Mouse (Mus musculus) heart, postnatal 10 days (tissue): ENCODE results near the gene Tnfrsf11a. TPM values are rescaled to one million over a fixed set of nuclear protein-coding genes. Genes with fewer than 3 reads are reported as not detected.
A peak's percentile ranks its signal among the peaks of the same experiment; 100 is the strongest.

Experiments
- DNase-seq, 2 experiments: peaks; one replicate each; pipeline ENCODE4 v3.0.0; 2021
- intact Hi-C: fragments of 180-260 bp; cut with DNase I; formaldehyde crosslinking; loops from one replicate; pipeline ENCODE4 v1.15.1; 2025
- total RNA-seq, 2 experiments: library from RNA; stranded (reverse); gene quantifications; 2 replicates each; pipeline ENCODE4 v1.2.3; 2021

Gene Tnfrsf11a
- total RNA-seq, 2 experiments from 2014 or later = 1.9 to 2.1 TPM

DNA sequence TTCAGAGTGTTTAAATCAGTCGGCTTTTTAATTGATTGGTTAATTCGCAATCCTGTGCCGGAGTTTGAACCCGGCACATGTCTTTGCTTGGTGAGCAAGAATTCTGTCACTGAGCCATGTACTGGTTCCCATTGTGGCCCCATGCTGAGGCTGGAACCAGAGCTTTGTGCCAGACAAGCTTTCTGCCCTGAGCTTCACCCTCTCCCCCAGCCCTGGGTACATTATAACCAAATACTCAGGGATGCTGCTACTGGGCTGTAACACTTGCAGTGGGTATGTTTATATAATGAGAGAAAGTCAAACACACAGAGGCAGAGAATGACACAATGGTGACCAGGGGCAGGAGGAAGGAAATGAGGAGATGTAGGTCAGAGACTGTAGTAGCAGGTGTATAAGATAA lies 43.8 kb downstream of the Tnfrsf11a start:
- intact Hi-C loops = no loop called here
- DNase-seq = no peak

DNA sequence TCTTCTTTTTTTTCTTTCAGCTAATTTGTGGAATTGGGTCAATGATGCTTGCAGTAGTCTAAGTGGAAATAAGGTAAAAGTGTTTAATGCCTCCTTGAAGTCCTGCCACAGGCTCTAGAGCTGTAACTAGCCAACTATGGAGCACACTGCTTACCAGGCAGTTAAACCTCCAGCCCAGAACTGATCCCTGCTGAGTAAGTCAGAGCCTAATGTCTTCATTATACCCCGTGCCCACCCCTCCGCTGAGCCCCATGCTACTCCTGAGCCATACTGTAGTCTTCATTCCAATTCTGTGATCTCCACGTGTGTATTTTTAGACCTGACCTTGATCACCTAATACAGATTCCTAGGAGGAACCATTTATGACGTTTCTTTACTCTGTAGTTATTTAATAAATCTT lies 44.5 kb downstream of the Tnfrsf11a start:
- DNase-seq = no peak
- intact Hi-C loops = no loop called here

- intact Hi-C loops = no loop called here
- no peak for DNase-seq
Observed at GRCm38 (mm10) chr1:105827374-105827773, 46.9 kb downstream of the Tnfrsf11a start.

DNA sequence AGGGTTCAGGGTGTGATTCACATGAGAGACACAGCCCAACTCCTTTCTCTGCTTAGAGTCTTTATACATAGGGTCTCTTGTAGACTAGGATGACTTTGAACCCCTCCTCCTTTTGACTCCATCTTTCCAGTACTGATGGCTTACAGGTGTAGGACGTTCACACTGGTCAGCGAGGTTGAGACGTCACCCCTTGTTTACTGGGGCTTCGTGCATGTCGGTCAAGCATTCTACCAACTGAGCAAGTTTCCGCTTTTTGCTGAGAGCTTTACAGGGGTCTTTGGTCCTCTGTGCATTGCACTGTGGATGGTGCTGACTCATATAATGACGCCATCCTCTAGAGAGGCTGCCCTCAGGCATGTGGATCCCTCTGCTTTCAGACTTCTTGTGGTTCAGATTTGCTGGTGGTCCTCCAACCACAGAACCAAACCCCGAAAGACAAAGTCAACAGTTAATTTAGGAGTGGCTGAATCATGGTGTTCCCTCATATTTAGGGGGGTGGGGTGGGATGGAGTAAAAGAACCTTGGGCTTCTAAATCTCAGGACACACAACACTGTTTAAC lies 47.3 kb downstream of the Tnfrsf11a start:
- DNase-seq = no peak
- intact Hi-C loops = no loop called here

DNA sequence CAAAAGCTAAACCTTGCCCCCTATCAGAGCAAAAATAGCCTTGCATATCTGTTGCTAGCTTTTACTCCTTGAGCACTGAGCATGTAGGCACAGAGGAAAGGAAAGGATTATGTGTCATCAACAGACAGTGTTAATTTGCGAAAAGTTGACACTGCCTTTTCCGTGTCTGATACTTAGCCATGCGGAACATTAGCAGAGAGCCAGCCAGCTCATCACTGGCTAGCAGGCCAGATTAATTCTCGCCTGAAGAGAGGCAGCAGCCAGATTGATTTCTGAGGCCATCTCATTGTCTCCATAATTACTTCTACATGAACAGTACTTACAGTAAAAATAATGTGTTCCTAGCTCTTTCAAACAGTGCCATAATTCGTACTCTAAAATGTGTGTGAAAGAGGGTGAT lies 48.7 kb downstream of the Tnfrsf11a start:
- intact Hi-C loops = no loop called here
- no peak for DNase-seq

DNA sequence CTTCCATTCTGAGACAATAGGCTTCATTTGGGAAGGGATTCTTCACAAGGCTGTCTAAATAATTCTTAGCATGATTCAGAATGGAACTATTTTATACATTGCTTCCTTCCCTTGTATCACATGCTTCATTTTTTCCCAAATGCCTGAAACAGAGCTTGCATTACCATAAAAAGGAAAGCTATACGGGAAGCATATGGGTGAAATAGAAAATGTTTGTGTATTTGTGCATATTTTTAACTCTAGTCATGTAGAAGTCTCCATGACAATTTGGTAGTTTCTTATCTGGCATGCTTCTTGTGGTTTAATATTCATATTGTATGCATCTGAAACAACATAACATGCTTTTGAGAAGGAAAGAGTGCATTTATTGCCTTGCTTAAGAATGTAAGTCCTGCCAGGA lies 52.3 kb downstream of the Tnfrsf11a start:
- intact Hi-C loops = no loop called here
- DNase-seq = no peak

DNA sequence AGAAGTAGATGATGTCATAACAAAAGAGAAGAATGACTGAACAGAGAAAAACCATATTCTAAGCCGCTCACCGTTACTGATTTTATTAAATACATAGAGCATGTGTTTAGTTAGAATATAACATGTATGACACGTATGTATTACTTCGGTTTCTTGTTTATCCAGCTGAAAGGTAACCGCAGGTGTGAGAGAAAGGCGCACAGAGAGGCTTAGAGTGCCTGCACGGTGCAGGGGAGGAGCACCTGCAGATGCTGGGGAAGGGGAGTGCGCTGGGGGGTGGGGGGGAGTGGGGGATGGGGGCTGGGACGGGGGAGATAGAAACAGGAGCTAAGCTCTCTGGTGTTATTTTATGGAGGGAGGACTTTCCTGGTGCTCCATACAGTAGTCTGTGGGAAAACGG lies 62.4 kb downstream of the Tnfrsf11a start:
- intact Hi-C loops = no loop called here

DNA sequence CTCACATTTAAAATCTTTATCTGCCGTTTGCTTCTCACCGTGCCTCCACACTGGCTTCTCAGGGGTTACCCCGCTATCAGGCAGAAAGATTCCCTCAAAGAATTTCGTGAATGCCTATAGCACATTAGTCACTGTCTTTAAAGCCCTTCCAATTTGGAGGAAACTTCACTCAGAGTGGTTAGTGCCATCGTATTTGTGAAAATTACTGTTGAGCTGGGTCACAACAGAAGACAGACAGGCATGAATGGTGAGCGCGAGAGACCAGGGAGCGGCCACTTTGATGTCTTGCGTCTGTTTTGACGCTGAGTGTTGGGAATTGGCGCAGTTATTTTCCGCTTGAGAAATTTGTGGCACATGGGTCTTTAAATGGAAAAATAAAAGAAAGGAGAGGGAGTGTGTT lies 62.9 kb downstream of the Tnfrsf11a start:
- no peak for DNase-seq
- intact Hi-C loops = no loop called here

More for the DNA sequence above, 62.4 kb downstream of the Tnfrsf11a start:
- no peak for DNase-seq

DNA sequence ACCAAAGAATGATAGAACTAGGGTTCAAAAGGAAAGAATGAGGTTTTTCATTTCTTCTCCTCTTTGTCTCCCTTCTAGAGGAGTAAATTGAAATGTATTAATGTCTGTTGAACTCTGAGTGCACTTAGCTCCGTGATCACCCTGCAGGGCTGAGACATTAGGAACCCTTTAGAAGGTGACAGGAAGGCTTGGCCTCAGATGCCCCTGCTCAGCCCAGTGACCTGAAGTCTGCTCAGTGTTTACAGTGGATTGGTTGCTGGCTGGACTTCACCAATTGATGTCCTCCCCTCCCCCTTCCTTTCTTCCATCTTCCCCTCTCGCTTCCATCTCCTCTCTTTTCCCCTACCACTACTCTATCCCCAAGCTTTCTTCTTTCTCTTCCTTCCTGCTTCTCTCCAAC lies 63.3 kb downstream of the Tnfrsf11a start:
- DNase-seq = no peak
- intact Hi-C loops = no loop called here

DNA sequence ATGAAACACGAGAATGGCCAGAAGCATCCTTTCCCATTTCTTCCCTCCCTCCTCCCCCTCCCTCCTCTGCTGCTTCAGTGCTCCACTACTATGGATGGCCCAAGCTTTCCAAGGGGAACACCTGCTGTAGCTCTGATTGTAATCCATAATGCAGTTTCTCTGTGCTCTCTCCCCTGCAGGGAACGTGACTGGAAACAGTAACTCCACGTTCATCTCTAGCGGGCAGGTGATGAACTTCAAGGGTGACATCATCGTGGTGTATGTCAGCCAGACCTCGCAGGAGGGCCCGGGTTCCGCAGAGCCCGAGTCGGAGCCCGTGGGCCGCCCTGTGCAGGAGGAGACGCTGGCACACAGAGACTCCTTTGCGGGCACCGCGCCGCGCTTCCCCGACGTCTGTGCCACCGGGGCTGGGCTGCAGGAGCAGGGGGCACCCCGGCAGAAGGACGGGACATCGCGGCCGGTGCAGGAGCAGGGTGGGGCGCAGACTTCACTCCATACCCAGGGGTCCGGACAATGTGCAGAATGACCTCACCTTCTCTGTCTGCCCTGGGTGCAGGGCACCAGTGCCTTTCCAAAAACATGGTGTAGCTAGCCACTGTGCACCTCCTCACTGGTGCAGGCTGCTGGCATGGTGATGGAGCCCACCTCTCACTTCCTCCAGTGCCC lies 64.0 kb downstream of the Tnfrsf11a start:
- intact Hi-C loops = no loop called here
- no peak for DNase-seq

GRCm38 (mm10) chr1:105846431-105846830 lies 65.9 kb downstream of the Tnfrsf11a start:
- no peak for DNase-seq
- intact Hi-C loops = no loop called here

DNA sequence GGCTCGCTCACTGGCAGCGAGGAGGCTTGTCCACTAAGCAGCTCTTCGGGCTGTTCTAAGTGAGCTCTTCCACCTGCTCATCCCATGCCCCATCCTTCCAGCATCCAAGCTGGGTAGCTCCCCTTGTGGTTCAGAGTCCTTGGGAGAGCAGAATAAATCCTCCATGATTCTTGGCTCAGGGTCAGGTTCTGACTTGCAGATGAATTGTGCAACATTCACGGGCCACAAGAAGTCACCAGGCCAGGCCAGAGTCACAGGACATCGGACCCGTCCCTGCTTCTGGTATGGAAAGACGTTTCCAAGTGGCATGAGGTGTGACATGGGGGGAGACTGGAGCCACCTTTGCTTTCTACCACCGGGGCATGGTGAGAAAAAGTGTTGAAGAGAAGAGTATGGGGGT lies 68.3 kb downstream of the Tnfrsf11a start:
- DNase-seq = no peak

GRCm38 (mm10) chr1:105851341-105851740 lies 70.8 kb downstream of the Tnfrsf11a start:
- intact Hi-C loops = no loop called here
- no peak for DNase-seq

More for the DNA sequence above, 68.3 kb downstream of the Tnfrsf11a start:
- intact Hi-C loops = no loop called here

GRCm38 (mm10) chr1:105859740-105860139 lies 79.2 kb downstream of the Tnfrsf11a start:
- intact Hi-C loops = no loop called here
- DNase-seq = no peak

DNA sequence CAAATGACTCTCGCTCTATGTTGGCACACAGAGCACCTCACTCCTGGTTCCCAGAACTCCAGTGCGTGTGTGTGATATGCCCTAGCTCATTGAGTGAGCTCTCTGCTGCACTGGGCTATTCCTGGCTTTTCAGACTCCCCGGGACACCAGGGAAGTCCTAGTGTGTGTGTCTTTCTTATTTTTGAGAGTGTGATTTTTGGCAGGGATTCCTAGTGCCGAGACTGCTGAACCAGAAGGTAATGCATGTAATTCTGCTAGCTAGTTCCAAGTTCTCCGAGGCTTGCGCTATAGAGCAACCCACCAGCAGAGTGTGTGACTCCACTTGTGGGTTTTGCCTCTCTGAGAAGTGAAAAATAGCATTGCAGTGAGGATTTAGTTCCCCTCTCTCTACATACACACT lies 96.1 kb downstream of the Tnfrsf11a start:
- DNase-seq = peak; percentile 10 to 27
- intact Hi-C loops = no loop called here

- intact Hi-C loops = no loop called here
- no peak for DNase-seq
Observed at GRCm38 (mm10) chr1:105877808-105878207, 97.3 kb downstream of the Tnfrsf11a start.

GRCm38 (mm10) chr1:105878416-105878815 lies 97.9 kb downstream of the Tnfrsf11a start:
- intact Hi-C loops = no loop called here

DNA sequence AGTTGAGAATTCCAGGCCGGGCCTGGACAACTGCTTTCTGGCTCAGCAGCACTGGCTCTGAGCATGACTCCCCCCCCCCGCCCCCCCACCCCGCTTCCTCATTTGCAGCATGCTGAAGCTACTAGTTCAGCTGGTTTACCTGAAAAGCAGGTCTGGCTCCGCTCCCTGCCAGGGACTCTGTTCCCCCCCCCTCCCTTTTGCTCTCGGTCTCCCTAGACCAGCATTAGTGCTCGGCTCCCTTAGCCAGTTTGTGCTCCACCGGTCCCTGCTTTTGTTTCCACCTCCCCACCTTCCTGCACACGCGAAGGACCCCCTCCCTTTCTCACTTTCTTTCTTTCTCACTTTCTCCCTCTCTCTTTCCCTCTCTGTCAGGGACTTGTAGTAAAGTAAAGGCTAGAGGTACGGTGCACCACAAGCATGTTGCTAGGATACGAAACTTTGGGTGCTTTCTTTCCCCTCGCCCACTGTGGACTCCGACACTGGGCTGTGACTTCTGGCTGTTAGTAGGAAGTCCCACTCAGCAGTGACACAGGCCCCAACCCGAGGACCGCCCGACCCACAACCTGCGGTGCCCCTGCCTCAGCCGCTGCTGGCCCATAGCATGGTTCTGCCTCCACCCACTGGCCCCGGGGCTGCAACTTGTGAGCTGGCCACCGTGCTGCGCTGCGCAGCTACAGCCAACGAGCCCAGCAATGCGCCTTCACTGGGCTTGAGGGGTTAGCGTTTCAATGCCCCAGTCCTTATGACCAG lies 100.2 kb downstream of the Tnfrsf11a start:
- DNase-seq = no peak
- intact Hi-C loops = no loop called here

More at GRCm38 (mm10) chr1:105878416-105878815, 97.9 kb downstream of the Tnfrsf11a start:
- no peak for DNase-seq

DNA sequence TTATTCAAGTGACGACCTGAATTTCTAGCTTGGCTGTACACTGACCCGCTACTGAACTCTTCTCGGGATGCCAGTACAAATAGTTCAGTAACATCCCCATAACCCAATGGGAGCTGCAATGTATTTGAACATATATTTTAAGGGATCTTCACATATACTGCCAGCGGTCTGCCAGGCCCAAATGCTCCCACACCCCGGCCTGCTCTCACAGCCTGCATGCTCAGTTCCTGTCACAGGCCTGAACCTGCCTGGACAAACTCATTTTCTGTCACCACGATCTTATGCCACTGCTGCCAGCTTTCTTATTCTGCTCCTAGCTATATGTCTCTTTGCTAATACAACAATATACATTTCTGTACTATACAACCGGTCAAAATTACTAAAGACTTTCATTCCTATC lies 100.9 kb downstream of the Tnfrsf11a start:
- intact Hi-C loops = no loop called here
- DNase-seq = no peak

DNA sequence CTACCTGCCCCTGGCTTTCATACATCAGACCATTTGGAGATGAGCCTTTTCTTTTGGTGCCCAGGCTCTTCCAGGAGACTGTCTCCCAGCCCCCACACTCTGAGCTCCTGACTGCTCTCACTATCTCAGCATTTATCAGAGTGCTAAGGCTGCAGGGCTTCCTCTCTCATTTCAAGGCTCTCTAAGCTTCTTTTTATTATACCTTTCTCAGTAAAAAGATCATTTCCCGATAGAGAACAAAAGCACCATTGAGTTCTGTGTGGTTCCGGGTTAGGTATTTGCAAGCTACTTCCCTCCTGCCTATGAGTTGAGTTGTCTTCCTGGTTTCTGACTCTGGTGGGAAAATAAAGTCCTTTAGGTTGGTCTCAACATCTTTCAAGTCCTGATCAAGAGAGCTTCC lies 103.0 kb downstream of the Tnfrsf11a start:
- intact Hi-C loops = no loop called here

DNA sequence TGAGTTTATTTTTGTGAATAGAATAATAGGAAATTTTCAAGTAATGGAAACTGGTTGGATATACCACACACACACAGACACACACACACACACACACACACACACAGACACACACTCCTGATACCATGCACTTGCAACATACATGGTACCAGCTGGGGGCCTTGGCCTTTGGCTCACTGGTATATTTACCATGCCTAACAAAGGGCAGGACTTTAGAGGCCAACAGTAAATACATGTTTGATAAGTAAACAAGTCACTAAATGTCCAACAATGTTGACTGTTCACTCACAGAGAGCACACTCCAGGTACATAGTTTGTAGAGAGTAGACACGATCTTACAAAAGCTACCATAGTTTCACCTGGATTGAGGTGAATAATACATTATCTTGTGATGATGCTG lies 104.6 kb downstream of the Tnfrsf11a start:
- intact Hi-C loops = no loop called here
- DNase-seq = no peak

More for the DNA sequence above, 103.0 kb downstream of the Tnfrsf11a start:
- DNase-seq = no peak

GRCm38 (mm10) chr1:105885575-105885974 lies 105.1 kb downstream of the Tnfrsf11a start:
- no peak for DNase-seq
- intact Hi-C loops = no loop called here
